Mouse (Mus musculus) spleen, adult 2 months (tissue): Measurements from ENCODE around the gene Pitpna. TPM values are rescaled to one million over a fixed set of nuclear protein-coding genes. Genes with fewer than 3 reads are reported as not detected.
"Not testable (repeated sequence)": the region's sequence is repeated elsewhere in the genome, so short reads cannot be mapped to it uniquely, and the experiment has no call there.

Experiments used
- DNase-seq, 2 experiments: peaks; one replicate each; pipeline versions ENCODE4 v3.0.0 to v3.0.0-alpha.2; 2012 to 2021; ENCODE audit warnings: low spot score in 2 of 2, low read depth in 1 of 2
- H3K27ac ChIP-seq: fragments of 200-500 bp; 2 replicates; pipeline ENCODE4 v1.5.1; 2012; ENCODE audit warnings: low read length, inconsistent platforms; ENCODE audit not compliant: insufficient read depth
- H3K27me3 ChIP-seq: fragments of 200-500 bp; 2 replicates; pipeline ENCODE4 v1.6.1; 2012; ENCODE audit warnings: mild to moderate bottlenecking, moderate library complexity, low read length, inconsistent platforms; ENCODE audit not compliant: control insufficient read depth, insufficient read depth
- H3K36me3 ChIP-seq: fragments of 200-500 bp; 2 replicates; pipeline ENCODE4 v1.6.1; 2012; ENCODE audit warnings: mild to moderate bottlenecking, low read length, inconsistent platforms; ENCODE audit not compliant: control insufficient read depth, insufficient read depth
- H3K4me1 ChIP-seq: fragments of 200-500 bp; 2 replicates; pipeline ENCODE4 v1.6.1; 2011; ENCODE audit warnings: inconsistent platforms; ENCODE audit not compliant: control insufficient read depth, insufficient read depth, insufficient read length
- H3K4me3 ChIP-seq: fragments of 200-500 bp; 2 replicates; pipeline ENCODE4 v1.5.1; 2011; ENCODE audit warnings: mild to moderate bottlenecking, inconsistent platforms; ENCODE audit not compliant: insufficient read depth, insufficient read length; ENCODE audit errors: extremely low read depth
- CTCF ChIP-seq: fragments of 200-500 bp; IDR thresholded peaks from 2 replicates; pipeline ENCODE4 v1.5.1; 2011; ENCODE audit warnings: mild to moderate bottlenecking, inconsistent platforms; ENCODE audit not compliant: insufficient read depth, insufficient read length, insufficient replicate concordance; ENCODE audit errors: extremely low read depth
- POLR2A ChIP-seq: fragments of 200-500 bp; IDR thresholded peaks from 2 replicates; pipeline ENCODE4 v1.6.1; 2011; ENCODE audit warnings: low read depth, low read length, inconsistent platforms
- WGBS: fragments of 180-500 bp; shearing (Covaris S2); methylation state at CpG from one replicate; pipeline ENCODE4 v1.1.7; 2018; 5-methylcytosine and 5-hydroxymethylcytosine counted together
- polyA plus RNA-seq: library from polyadenylated mRNA; depleted of rRNA; stranded (reverse); fragments of >200 nt; gene quantifications from 2 replicates; pipeline ENCODE4 v1.2.3, GENCODE M21; 2012

Gene Pitpna
- polyA plus RNA-seq, 1 experiment, result 51.7 TPM

DNA sequence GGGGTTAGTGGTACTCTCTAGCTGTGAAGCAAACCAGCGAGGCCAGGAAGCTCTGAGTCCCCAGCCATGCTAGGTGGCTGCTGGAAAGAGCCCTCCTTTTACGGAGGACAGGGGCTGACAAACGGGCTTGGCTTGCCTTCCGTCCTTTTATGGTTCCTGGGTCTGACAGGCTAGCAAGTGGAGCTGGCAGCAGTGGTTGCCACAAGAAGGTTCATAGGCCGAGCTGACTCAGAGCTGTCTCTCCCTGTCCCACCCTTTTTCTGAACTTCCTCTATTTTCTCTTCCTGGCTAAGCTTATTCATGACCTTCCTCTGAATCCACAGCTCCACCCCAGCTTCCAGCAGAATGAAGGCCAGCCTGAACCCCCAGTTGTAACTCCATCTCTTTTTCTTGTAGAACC, 4.7 kb downstream of the Pitpna start:
- Histone ChIP-seq H3K27ac (peak overlapping the region; percentile 34), H3K4me3 (no peak overlapping the region), H3K27me3 (no peaks in the 10 kb centered on the region), H3K36me3 (peaks cover 3% of the 10 kb centered on the region), H3K4me1 (peaks cover 20% of the 10 kb centered on the region; the same call in 1 of the 2 replicates)
- 49% methylated on average over 5 of the region's 5 CpGs for WGBS
- DNase-seq, result no peak
- TF ChIP-seq CTCF (no peak), POLR2A (no peak)

DNA sequence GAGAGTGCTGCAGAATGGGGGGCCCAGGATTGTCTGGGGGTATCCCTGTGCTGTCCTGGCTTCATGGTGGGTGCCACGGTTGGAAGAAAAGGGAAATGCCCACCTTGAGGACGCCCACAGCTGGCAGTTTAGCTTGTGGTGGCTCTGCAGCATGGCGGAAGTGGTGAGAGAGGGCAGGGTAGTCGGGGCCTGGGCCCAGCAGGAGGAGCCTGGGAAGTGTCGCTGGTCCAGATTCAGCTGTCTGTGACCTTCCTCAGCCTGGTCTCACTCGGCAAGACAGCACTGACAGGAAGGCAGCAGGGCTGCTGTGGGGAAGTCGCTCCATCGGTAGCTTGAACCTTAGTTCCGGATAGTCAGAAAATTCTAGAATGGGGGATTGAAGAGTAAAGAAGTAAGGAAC, 6.5 kb downstream of the Pitpna start:
- H3K4me3 ChIP-seq, result no peak overlapping the region
- WGBS, result 22% methylated on average over 9 of the region's 9 CpGs
- H3K4me1 ChIP-seq, result peaks cover 13% of the 10 kb centered on the region; the same call in 1 of the 2 replicates
- no peak for TF ChIP-seq POLR2A
- TF ChIP-seq CTCF, result no peak
- no peaks in the 10 kb centered on the region for H3K27me3 ChIP-seq
- peak overlapping the region; percentile 68 for H3K27ac ChIP-seq
- peaks cover 8% of the 10 kb centered on the region for H3K36me3 ChIP-seq
- DNase-seq, result peak; percentile 36 to 57

DNA sequence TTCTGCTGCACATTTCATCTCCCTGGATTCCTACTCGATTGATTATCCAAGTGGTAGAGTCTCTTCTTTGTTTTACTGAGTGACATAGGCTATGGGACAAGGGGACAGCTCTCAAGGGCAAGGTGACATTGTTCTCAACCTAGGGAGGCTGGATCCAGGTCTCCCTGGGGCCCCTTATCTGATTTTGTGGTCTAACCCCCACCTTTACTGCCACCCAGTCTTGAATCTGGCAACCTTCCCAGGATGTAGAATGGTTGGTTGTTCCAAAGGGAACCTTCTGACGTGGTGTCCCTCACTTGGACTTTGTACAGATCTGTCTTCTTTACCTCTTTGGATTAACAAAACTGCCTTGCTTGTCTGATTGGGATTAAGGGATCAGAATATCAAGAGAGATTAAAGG, 7.5 kb downstream of the Pitpna start:
- Histone ChIP-seq H3K4me1 (peaks cover 9% of the 10 kb centered on the region; the same call in 1 of the 2 replicates), H3K4me3 (no peak overlapping the region), H3K27me3 (no peaks in the 10 kb centered on the region), H3K36me3 (peaks cover 11% of the 10 kb centered on the region), H3K27ac (no peak overlapping the region)
- TF ChIP-seq CTCF (no peak), POLR2A (no peak)
- DNase-seq, result no peak
- 78% methylated on average over 2 of the region's 2 CpGs for WGBS

DNA sequence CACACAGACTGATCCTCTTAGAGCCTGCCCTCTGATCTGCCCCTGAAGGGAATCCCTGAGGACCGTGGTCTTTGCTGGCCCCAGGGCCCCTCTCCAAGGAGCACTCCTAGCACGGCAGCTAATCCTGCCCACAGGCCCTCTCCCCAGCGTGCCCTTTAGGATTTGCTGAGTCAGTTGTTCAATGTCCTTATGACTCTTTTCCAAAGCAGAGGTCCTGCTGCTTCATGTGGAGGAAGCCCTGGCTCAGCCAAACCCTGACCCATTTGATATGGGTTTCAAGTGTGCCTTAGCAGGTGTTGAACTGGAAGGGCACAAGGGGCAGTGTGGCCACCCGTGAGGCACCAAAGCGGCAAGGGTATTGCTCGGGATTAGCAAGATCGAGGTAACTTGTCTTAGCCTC, 7.9 kb downstream of the Pitpna start:
- peaks cover 9% of the 10 kb centered on the region; the same call in 1 of the 2 replicates for H3K4me1 ChIP-seq
- no peak overlapping the region for H3K4me3 ChIP-seq
- H3K27ac ChIP-seq, result no peak overlapping the region
- no peaks in the 10 kb centered on the region for H3K27me3 ChIP-seq
- 80% methylated on average over 7 of the region's 7 CpGs for WGBS
- TF ChIP-seq CTCF (no peak), POLR2A (no peak)
- no peak for DNase-seq
- peaks cover 14% of the 10 kb centered on the region for H3K36me3 ChIP-seq

DNA sequence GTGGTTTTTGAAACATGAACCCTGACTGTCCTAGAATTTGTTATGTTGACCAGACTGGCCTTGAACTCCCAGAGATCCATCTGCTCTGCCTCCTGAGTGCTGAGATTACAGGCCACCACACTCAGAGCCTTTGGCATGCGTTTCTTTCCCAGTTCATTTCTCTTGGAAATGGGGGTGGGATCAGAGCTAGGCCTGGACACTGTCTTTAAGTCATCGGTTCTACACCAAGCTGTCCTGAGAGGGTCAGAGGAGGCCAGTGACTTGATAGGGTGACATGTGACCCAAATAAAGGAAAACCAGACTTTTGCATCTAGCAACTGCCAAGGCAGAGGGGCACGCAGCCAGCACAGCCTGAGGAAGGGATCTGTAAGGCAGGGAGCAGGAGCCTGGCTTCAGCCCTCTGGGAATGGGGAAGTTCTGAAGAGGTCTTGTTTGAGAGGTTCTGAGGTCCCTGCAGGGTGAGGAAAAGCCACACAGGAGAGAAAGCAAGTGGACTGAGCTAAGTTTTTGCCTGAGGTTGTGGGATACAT, 8.9 kb downstream of the Pitpna start:
- WGBS, result 86% methylated on average over 3 of the region's 3 CpGs
- Histone ChIP-seq H3K27me3 (no peaks in the 10 kb centered on the region), H3K27ac (no peak overlapping the region), H3K4me3 (no peak overlapping the region), H3K4me1 (peaks cover 9% of the 10 kb centered on the region; the same call in 1 of the 2 replicates), H3K36me3 (peaks cover 21% of the 10 kb centered on the region)
- TF ChIP-seq POLR2A, result no peak
- TF ChIP-seq CTCF, result no peak
- no peak for DNase-seq

DNA sequence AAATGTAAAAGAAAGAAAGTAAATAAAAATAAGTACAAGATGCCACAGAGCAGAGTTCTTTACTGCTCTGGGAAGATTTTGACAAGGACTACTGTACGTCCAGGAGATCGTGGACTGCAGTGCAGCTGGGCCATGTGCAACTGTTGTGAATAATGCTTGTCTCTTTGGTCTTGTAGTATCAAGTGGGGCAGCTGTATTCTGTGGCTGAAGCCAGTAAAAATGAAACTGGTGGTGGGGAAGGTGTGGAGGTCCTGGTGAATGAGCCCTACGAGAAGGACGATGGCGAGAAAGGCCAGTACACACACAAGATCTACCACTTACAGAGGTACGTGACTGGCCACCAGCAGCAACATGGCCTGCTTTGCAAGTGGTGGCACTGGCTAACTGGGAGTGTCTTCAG, 10.1 kb downstream of the Pitpna start:
- H3K27me3 ChIP-seq, result no peaks in the 10 kb centered on the region
- peaks cover 2% of the 10 kb centered on the region; the same call in 1 of the 2 replicates for H3K4me1 ChIP-seq
- H3K4me3 ChIP-seq, result no peak overlapping the region
- TF ChIP-seq POLR2A (no peak), CTCF (no peak)
- peaks cover 27% of the 10 kb centered on the region for H3K36me3 ChIP-seq
- WGBS, result 82% methylated on average over 6 of the region's 6 CpGs
- no peak for DNase-seq
- H3K27ac ChIP-seq, result no peak overlapping the region

DNA sequence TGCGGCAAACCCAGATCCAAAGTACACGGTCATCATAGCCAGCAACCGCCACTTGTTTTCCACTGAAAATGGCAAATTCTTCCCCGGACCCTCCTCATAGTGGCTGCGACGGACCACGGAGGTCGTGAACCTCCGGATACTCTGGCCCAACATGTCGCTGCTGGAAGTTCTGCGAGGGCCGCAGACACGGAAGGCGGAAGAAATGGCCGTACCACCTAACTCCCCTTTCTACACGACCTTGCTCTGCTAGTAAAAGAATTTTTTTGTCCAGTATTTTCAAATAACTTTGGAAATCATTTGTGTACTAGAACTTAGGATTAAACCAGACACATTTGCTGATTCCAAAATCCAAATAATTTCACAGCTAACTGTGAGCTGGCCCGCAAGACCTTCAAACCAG, 11.9 kb downstream of the Pitpna start:
- H3K27me3 ChIP-seq, H3K4me1 ChIP-seq, H3K27ac ChIP-seq, DNase-seq, H3K4me3 ChIP-seq: not testable (repeated sequence)
- peaks cover 36% of the 10 kb centered on the region for H3K36me3 ChIP-seq
- WGBS, result 99% methylated on average over 17 of the region's 17 CpGs
